Mouse (Mus musculus): ENCODE measurements at regions not wholly inside any gene's neighbourhood (a gene's known extent, or its start where the extent isn't known, plus 50 kb on each side); places are given as distances from the start of the nearest gene placed in this dataset.
"Not testable (repeated sequence)": the region's sequence is repeated elsewhere in the genome, so short reads cannot be mapped to it uniquely, and the experiment has no call there.

- no peak for DNase-seq (ENCODE audit: low spot score in 2 of 2)
Measured at GRCm38 (mm10) chr16:31553361-31554146, 109.7 kb upstream of the Dlg1 start.

DNA sequence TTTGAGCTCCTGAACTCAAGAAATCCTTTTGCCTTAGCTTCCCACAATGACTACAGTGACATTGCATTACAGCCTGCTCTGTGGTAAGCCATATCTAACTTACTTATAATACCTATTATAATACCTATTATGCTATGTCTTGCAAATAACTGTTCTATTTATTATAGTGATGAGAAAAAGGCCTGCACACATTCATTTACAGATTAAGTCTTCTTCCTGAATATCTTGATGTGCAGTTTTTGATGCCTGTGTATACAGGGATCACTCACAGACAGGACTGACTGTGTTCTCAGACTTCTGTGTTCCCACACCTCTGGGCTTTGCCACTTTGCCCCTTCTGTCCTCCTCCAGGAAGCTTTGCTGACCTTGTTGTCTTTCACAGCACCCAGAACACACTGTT, 102.8 kb upstream of the Dlg1 start:
- DNase-seq (ENCODE audit: low spot score in 2 of 2): no peak

DNA sequence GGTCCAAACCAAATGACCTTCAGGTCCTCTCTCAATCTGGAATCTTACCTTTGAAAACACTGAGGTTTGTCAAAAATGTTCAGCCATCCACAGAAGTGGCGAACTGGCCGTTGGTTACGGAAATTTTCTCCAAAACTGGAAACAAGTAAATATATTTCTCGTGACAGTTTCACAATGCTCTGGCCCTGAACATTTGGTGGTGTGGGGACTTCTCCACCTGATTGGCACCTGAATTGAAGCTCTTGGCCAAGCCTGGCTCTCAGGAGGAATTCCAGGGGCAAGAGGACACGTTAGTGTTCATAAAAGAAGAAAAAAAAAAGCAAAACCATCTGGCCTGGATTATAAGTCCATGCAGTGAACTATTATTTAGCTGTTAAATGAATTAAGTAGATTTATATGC, 98.3 kb upstream of the Dlg1 start:
- DNase-seq (ENCODE audit: low spot score in 2 of 2): no peak

DNA sequence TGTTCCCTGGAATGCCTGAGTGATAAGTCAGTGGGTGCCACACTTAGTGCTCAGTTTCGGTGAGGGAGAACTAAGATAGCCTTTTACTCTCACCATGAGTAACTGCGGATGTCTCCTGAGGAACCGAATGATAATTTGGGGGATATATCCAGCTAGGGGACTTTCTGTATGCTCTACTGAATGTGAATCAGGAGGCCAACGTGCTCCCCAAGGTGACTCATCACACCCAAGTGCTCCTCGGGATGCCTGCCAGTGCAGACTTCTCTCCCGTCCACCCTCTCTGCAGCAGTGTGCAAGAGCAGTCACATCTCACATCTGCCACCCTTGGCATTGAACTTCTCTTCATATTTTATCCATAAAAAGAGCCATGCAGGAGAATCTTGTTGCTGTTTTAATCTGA, 94.9 kb upstream of the Dlg1 start:
- no peak for DNase-seq (ENCODE audit: low spot score in 2 of 2)

- no peak for DNase-seq (ENCODE audit: low spot score in 2 of 2)
Measured at GRCm38 (mm10) chr16:31569871-31570270, 93.4 kb upstream of the Dlg1 start.

DNA sequence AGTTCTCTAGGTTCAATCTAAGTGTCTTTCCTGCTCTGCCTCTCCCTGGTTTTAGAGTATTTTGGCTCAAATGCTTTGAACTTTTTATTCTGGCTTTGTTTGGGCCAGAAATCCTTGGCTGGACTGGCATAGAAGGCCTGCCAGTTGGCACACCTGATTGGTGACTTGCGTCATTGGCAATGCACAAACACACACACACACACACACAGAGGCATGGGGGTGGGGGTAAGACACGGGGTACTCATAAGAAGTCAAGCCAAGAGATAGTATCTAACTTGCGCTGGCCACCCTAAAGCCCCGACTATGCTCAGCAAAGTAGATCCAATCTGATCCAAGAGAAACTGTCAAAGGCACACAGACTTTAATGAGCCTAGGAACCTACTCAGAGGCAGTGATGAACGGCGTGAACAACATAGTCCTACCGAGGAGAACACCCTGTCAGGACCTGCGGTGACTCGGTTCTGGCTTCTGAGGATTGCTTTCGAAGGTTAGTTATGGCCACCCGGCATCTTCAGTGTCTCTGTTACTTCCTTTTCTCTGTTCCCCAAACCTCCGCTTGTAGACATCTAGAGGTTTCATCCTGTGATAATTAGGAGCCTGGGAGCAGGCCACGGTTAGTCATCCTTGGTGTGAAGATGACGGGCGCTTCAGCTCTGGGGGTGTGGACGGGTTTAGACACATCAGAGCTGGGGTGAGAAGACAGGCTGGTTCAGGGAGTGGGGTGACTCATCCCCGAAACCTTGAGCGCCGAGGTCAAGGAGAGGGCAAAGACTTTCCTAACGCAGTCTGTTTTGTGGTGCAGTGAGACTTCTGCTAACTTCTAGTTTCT, 92.7 kb upstream of the Dlg1 start:
- peak; percentile 32 to 60 for DNase-seq (ENCODE audit: low spot score in 2 of 2)

DNA sequence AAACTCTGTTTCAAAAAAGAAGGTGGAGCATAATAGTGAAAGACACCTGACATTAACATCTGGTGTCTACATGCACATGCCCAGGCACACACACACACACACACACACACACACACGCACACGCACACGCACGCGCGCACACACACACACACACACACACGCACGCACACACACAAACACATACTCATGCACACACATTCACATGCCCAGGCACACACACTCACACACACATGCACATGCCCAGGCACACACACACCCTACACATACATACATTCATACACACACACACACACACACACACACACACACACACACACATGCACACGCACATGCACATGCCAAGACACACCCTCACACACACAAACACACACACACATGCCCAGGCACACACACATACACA, 89.4 kb upstream of the Dlg1 start:
- DNase-seq (ENCODE audit: low spot score in 2 of 2): not testable (repeated sequence)

DNA sequence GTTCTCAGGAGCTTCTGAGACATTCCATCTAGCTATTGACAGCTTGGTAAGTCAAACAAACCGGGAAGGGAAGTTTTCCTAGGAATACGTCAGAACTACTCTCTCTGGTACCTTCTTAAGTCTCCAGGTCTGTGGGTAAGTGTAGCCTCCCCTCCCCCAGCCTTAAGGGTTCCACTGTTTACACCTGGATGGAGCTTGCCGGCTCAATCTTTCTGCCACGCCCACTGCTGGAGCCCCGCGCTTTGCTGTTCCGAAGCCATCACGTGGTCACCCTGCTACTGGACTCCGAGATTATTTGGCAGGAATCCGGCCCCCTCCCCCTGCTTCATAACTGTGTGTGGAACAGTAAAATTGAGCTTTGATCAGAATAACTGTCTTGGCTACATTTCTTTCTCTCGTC, 87.6 kb upstream of the Dlg1 start:
- DNase-seq (ENCODE audit: low spot score in 2 of 2): not testable (repeated sequence)

DNA sequence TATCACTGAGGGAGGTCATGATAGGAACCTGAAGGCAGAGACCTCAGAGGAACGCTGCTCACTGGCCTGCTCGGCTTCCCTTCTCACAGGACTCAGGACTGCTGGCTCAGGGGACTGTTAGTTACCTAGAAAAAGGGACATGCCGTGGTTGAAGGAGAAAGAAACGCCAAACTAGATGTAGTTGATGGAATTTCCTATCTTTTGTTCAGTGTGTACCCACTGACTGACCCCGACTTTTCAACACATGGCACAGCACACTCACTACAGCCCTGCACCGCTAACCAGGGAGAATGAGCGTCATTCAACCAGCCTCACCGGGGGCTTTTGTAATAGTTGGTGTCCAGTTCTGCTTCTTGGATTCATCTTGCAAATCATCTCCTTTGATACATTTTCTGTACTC, 86.8 kb upstream of the Dlg1 start:
- no peak for DNase-seq (ENCODE audit: low spot score in 2 of 2)

DNA sequence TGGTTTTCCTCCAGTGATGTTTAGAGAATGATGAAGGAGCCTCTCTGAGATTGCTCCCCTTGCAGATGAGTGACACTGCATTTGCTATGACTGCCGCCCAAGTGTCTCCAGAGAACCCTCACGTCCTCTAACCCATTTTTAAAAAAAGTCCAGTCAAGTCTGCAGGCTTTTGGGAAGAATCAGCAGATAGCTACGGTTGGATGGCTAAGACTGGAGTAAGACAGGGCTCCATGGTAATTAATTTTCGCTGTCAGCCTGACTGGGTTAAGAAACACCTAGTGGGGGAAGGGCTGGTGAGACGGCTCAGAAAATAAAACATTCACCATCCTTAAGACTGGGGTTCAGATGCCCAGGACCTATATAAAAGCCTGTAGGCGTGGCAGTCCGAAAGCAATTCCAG, 85.9 kb upstream of the Dlg1 start:
- DNase-seq (ENCODE audit: low spot score in 2 of 2): no peak

GRCm38 (mm10) chr16:31579318-31579717, 83.9 kb upstream of the Dlg1 start:
- DNase-seq (ENCODE audit: low spot score in 2 of 2): no peak

DNA sequence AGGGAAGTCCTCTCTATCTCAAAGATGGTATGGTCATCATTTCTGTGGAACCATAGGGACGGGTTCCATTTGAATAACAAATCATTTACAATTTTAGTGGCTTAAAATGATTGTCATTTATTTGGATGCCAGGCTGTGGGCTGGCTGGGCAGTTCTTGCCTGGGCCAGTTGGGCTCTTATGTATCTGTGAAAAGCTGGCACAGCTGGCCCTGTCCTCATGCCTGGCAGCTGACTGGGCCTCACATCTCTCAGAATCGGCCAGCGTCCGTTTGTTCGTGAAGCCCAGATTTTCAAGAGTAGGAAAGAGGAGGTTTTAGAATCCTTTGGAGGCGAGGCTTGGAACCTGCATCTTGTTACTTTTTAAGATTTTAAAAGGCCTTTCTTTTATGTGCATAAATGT, 82.5 kb upstream of the Dlg1 start:
- no peak for DNase-seq (ENCODE audit: low spot score in 2 of 2)

DNA sequence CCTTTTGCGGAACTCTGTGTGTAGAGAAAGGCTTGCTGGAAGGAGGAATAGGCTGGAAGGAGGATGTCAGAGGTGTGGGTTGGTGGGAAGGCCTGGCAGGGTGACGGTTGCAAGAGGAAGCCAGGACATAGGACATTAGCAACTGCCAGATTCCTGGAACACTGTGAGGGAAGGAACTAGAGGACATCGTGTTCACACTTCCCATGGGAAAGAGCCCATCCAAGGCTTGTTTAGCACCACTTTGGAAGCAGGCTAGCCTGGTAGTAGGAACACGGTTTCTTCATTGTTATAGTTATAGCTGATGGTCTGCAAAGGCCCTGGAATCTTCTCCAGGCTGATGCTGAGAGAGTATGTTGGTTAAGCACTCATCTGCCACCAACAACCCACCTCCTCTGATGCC, 80.4 kb upstream of the Dlg1 start:
- DNase-seq (ENCODE audit: low spot score in 2 of 2): no peak

GRCm38 (mm10) chr16:31583627-31584026, 79.6 kb upstream of the Dlg1 start:
- no peak for DNase-seq (ENCODE audit: low spot score in 2 of 2)

DNA sequence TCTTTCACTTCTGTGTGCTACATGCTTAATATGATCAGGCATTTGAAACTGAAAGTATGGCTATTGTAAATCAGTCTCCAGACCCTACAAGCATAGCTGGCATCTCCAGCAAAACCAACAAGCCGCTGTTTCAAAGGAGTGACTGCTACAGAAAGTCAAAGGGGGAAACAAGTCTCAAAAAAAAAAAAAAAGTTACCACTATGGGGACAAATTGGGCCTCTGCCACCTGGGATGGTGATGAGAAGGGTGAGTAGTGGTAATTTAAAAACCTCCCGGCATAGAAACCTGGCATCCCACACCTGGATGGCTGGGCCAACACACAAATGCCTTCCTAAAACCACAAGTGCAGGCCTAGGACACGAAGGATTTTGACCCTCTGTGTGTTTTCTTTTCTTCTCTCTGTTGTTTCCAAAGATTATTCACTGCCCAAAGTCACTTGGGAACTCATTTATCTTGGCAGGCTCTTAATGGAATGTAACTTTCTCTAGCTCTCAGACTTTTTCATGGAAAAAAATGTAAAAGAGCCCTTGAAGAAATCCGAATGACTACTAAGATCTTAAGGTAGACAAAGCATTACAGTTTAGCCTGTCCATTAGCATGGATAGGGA, 78.9 kb upstream of the Dlg1 start:
- DNase-seq (ENCODE audit: low spot score in 2 of 2): no peak

DNA sequence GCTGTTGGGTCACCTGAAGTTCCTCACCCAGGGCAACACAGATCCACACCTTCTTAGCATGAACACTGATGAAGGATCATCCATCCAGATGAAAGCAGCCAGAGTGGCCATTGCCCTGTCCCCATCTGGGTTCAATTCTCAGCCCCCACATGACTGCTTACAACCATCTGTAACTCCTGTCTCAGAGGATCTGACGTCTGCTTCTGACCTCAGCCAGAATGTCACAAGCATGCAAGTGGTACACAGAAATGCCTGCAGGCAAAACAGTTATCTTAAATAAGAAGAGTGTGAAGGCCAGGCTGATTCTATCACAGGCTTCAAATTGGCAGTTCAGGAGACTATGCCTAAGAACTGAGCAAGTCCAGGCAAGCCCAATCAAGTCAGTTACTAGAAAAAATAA, 76.2 kb upstream of the Dlg1 start:
- no peak for DNase-seq (ENCODE audit: low spot score in 2 of 2)

DNA sequence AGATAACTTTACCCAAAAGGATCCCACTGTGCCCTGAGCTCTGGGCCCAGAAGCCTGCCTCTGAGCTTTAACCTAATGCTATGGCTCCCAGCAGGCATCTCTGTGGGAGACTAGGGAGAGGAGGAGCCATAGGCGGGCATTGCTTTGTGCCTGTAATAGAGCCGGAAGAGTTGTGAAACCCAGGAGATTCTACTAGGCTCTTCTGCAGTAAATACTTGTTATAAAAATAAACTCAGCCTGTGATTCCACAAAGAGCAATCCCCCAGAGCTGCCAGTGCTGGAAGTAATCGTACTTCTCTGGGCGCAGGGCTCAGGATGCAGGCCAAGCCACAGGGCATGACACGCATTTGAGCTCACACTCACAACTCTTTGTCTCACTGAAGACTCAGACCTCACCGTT, 73.7 kb upstream of the Dlg1 start:
- DNase-seq (ENCODE audit: low spot score in 2 of 2): no peak

GRCm38 (mm10) chr16:31591565-31591964, 71.7 kb upstream of the Dlg1 start:
- no peak for DNase-seq (ENCODE audit: low spot score in 2 of 2)

DNA sequence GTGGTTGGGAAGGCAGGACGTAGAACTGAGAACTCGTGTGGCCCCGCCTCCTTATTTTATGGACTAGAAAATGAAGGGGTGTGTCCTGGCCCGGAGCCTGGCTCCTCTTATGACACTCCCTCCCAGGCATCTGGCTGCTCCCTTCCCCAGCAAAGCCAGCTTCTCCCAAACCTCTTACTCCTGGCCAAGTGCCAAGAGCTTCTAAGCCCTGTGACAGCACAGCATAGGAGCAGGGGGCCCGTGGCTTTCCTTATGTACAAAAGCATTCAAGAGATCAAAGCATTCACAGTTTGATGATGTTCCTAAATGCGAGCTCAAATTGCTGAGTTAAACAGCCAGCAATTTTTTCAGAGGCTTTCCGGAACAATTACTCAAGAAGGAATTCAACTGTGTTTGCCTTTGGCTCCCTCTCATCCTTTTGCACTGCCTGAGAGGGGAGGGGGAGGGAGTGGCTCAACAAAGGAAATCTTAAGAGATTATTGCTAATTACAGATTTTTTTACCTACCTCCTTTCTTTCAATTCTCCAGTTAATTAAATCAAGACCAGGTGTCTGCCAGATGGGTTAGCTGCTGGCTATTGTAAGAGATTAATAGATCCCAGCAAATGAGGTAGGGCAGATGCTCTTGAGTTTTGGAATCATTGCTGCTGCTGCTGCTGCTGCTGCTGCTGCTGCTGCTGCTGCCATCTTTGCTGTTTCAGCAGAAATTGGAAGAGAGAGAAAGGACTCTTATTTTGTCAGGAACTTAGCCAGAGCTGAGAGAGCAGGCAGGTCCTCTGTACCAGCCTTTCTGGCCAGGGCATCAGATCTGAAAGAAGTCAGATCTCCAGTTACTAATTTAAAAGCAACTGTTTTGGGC, 71.0 kb upstream of the Dlg1 start:
- DNase-seq (ENCODE audit: low spot score in 2 of 2): peak; percentile 41 to 67

DNA sequence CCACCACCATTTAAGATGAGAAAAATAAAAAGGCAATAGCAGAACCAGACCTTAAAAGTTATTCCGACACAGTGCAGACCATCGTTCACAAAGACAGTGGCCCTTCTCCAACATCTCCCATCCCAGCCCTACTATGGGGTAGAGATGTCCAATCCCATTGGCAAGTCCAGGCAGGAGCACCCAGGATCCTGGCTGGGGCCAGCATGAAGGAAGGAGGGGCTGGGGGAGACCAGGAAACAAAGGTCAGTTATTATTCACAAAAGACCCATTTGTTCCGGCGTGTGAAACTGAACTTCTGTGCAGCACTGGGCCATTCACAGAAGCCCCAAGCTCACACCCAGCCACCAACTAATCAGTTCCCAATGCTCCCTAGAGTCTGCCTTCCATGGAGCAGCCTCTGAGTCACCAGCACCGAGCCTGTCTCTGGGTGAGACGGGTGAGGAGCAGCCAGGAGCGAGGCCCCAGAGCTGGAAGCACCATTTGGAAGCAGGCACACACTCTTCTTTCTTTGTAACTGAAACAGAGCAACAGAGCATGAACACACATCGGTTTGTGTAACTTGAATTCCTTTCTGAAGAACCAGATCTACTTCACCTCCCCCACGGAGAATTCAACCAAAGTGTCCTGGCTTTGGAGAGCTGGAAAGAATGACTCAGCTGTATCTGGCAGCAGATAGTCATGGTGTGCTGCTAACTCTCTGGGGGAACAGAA, 70.1 kb upstream of the Dlg1 start:
- peak; percentile 68 to 80 for DNase-seq (ENCODE audit: low spot score in 2 of 2)

DNA sequence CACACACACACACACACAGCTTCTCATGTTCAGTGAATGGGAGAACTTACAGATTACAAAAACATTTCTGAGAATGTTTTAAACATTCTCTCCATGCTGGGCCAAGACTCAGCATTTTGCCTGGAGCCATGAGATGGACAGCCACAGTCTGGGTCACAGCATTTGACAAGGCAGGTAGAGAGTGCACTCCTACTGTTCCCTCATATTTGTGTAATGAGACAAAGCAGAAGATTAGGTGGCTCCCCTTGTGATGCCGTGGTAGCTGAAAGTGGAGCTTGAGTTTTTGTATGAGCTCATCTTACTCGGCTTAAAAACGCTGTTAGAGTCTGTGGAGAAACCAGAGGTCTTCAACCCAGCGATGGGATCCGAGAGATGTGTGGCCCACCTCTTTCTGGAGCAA, 65.3 kb upstream of the Dlg1 start:
- DNase-seq (ENCODE audit: low spot score in 2 of 2): no peak

Measured in layer of hippocampus, adult 8-10 months (tissue).